Mouse (Mus musculus) frontal cortex, adult 2 months (tissue): ENCODE results near the gene Vmn2r53. TPM values are rescaled to one million over a fixed set of nuclear protein-coding genes. Genes with fewer than 3 reads are reported as not detected.
"Not testable (repeated sequence)": the region's sequence is repeated elsewhere in the genome, so short reads cannot be mapped to it uniquely, and the experiment has no call there.

ENCODE experiments used
- DNase-seq, 2 experiments: peaks; one replicate each; pipeline ENCODE4 v3.0.0; 2022; ENCODE audit warnings: low spot score in 1 of 2; ENCODE audit errors: extremely low spot score in 1 of 2
- polyA plus RNA-seq: library from polyadenylated mRNA; depleted of rRNA; stranded (reverse); fragments of >200 nt; gene quantifications from 2 replicates; pipeline ENCODE4 v1.2.3, GENCODE M21; 2012; rRNA removed

Gene Vmn2r53
- polyA plus RNA-seq, result 0.02 TPM in 2 replicates

DNA sequence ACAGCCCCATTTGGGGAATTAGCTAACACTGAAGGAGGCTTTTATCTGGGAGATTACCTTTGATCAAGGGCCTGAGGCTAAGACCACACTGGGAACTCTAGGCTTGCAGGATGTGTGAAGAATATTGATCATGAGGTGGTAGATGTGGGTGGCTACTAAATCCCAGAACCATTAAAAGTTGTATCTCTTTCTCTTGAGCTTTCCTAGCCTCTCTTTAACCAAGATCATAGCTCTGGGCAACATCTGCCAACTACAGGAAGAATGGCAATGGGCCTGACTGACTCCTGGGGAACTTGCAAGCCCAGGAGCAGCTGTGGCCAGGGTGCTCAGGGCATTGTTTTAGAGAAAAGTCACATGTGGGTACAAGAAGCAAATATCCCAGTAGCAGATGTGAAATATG, at the start of gene Vmn2r53:
Gene Vmn2r53 (minus strand): TSS at position 101 of the 400 bp plus-strand sequence.
- no peak for DNase-seq

DNA sequence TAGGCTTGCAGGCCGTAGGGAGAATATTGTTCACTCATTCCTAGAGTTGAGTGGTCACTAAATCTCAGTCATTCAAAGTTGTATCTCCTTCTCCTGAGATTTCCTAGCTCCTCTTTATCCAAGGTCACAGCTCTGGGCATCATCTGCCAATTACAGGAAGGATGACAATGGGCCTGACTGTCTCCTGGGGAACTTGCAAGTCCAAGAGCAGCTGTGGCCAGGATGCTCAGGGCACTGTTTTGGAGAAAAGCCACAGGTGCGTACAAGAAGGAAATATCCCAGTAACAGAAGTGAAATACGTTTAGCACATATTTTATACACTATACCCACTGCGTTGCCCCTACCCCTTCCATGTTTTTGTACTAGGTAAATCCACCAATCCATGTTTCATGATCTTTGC, 31.6 kb upstream of the Vmn2r53 start, which contains the start of gene Vmn2r54:
Gene Vmn2r54 (minus strand): TSS at position 101 of the 400 bp plus-strand sequence.
- not testable (repeated sequence) for DNase-seq

Other genes with a start within 250 kb of the Vmn2r53 start
- gene Vmn1r84, start 239.5 kb downstream of the Vmn2r53 start, polyA plus RNA-seq, result not detected in 2 replicates
- 2.8 and 3.7 TPM in 2 replicates for gene Zfp551, start 186.0 kb downstream of the Vmn2r53 start, polyA plus RNA-seq
- 8.6 and 9.4 TPM in 2 replicates for gene Zfp606, start 130.5 kb downstream of the Vmn2r53 start, polyA plus RNA-seq
- not detected in 2 replicates for gene 2900092C05Rik, start 96.3 kb downstream of the Vmn2r53 start, polyA plus RNA-seq
- 0.06 TPM in 1 of 2 replicates, not detected in the other for gene Vmn2r54, start 31.5 kb upstream of the Vmn2r53 start, polyA plus RNA-seq
- gene Vmn2r55, start 76.2 kb upstream of the Vmn2r53 start, polyA plus RNA-seq, result not detected in 2 replicates
- gene Vmn2r56, start 126.2 kb upstream of the Vmn2r53 start, polyA plus RNA-seq, result 0.06 TPM in 1 of 2 replicates, not detected in the other
- gene Zscan18, start 194.8 kb upstream of the Vmn2r53 start, polyA plus RNA-seq, result 17.8 and 22.7 TPM in 2 replicates
- 19.2 and 24.5 TPM in 2 replicates for gene Zfp329, start 210.1 kb upstream of the Vmn2r53 start, polyA plus RNA-seq
- 8.8 and 10.4 TPM in 2 replicates for gene Zfp110, start 226.0 kb upstream of the Vmn2r53 start, polyA plus RNA-seq